8 mouse cellular contexts compared by ENCODE assay signal in the genomic region with DNA sequence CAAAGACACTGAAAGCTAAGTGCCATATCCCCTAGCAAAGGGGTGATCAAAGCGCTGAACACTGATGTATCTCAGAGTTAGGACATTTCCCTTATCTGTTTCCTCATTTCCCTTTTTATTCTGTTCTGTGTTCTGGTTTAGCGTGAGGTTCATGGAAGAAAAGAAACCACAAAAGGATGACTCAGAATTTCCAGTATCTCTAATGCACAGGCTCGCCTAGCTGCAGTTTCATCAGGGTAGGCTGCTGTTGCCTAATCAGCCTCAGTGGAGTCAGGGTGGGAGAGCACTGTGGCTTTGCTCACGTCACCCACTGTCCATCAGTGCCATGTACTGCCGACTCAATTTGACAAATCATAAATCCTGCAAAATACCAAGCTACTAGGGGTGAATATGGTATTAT.
DNase-seq lines count a peak whose midpoint lies in the region; ATAC-seq and TF ChIP-seq lines count a peak whose summit lies in the region.

No protein-coding gene starts in this region.

- no peaks in the 10 kb centered on the region for H3K36me3 ChIP-seq in liver, postnatal 0 days (replicated peaks; ENCODE audit: insufficient read depth, low read length)
- no peaks in the 10 kb centered on the region for H3K36me3 ChIP-seq in hindbrain, embryonic 11.5 days (ENCODE audit: control insufficient read depth, insufficient read depth, low read length)

- H3K27me3 ChIP-seq in liver, postnatal 0 days (ENCODE audit: insufficient read depth, low read length): no peaks in the 10 kb centered on the region
- H3K27me3 ChIP-seq in hindbrain, embryonic 11.5 days (ENCODE audit: control insufficient read depth, insufficient read depth, low read length): no peaks in the 10 kb centered on the region

- no peak overlapping the region for H3K9ac ChIP-seq in liver, postnatal 0 days (replicated peaks)
- H3K9ac ChIP-seq in hindbrain, embryonic 11.5 days (ENCODE audit: low read depth, low read length): no peak overlapping the region

- H3K27ac ChIP-seq in liver, postnatal 0 days (ENCODE audit: low read depth): no peak overlapping the region
- H3K27ac ChIP-seq in hindbrain, embryonic 11.5 days (ENCODE audit: low read depth, low read length): no peak overlapping the region

- peak; percentile 83 for TF ChIP-seq EP300 in liver, postnatal 0 days (IDR thresholded peaks at IDR 0.05; ENCODE audit: low read depth)

- no peaks in the 10 kb centered on the region for H3K4me1 ChIP-seq in liver, postnatal 0 days (ENCODE audit: insufficient read depth)
- H3K4me1 ChIP-seq in hindbrain, embryonic 11.5 days (replicated peaks; ENCODE audit: control insufficient read depth, insufficient read depth, low read length): no peaks in the 10 kb centered on the region

- ATAC-seq in liver, postnatal 0 days: peak; percentile 92
- ATAC-seq in hindbrain, embryonic 11.5 days (ENCODE audit: low FRiP score): no peak

- no peak overlapping the region for H3K4me3 ChIP-seq in liver, postnatal 0 days (ENCODE audit: low read depth, low read length)
- H3K4me3 ChIP-seq in hindbrain, embryonic 11.5 days (ENCODE audit: low read depth, low read length): no peak overlapping the region

- DNase-seq in adrenal gland, adult (ENCODE audit: inconsistent age in 2 of 2, low spot score in 1 of 2): peak; percentile 66 to 85
- DNase-seq in adrenal gland, postnatal 4 days (ENCODE audit: low spot score in 2 of 2): no peak
- peak; percentile 9 for DNase-seq in CD4-positive helper T cell, adult 2 months (ENCODE audit: low read depth, low spot score)
- DNase-seq in c-Kit-positive CD71-positive TER-119-positive erythroid progenitor cells, embryonic 14.5 days (ENCODE audit: low spot score): peak; percentile 23
- peak; percentile 49 for DNase-seq in liver, postnatal 0 days
- no peak for DNase-seq in kidney, adult 18-20 months
- DNase-seq in right cerebral cortex, postnatal 36 days (ENCODE audit: low spot score in 2 of 2): no peak
- no peak for DNase-seq in hindbrain, embryonic 11.5 days (ENCODE audit: low spot score)

- WGBS in liver, postnatal 0 days (ENCODE audit: insufficient replicate concordance): 30% methylated on average over 5 of the region's 5 CpGs
- WGBS in hindbrain, embryonic 11.5 days: 78% methylated on average over 5 of the region's 5 CpGs

- TF ChIP-seq CTCF in liver, postnatal 0 days (IDR thresholded peaks at IDR 0.05; ENCODE audit: low read depth): no peak

- no peak overlapping the region for H3K4me2 ChIP-seq in liver, postnatal 0 days (ENCODE audit: low read depth, low read length)
- no peak overlapping the region for H3K4me2 ChIP-seq in hindbrain, embryonic 11.5 days (replicated peaks; ENCODE audit: low read depth, low read length)

- H3K9me3 ChIP-seq in liver, postnatal 0 days (ENCODE audit: low read length): no peaks in the 10 kb centered on the region
- no peaks in the 10 kb centered on the region for H3K9me3 ChIP-seq in hindbrain, embryonic 11.5 days (ENCODE audit: control insufficient read depth, low read length)

Comparison
In these comparisons a context has a peak if more than half of its experiments do, and no peak if none do; other contexts are left out.
1. DNase-seq: peak in adrenal gland, adult (2 of 2), CD4-positive helper T cell, adult 2 months (single experiment), c-Kit-positive CD71-positive TER-119-positive erythroid progenitor cells, embryonic 14.5 days (single experiment) and liver, postnatal 0 days (single experiment); none in adrenal gland, postnatal 4 days (0 of 2), kidney, adult 18-20 months (single experiment), right cerebral cortex, postnatal 36 days (0 of 2) and hindbrain, embryonic 11.5 days (single experiment).